34 mouse cellular contexts compared by ENCODE assay signal in the genomic region with DNA sequence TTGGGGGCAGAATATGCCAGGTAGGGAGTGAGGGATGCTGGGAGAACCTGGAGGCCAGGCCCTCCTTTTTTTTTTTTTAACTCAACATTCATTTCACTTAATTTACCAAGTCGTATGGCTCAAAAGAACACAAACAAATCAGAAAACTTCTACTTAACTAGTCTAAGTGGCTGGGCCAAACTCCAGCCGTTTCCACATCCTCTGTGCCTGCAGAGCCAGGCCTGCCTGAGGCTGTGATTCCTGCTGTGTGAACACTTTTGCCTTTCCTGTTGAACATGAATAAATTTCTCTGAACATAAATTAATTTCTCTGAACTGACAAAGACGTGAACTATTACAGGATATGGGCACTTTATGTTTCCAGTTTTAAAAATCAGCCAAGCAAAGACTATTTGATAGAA. TPM values are rescaled to one million over a fixed set of nuclear protein-coding genes. Genes with fewer than 3 reads are reported as not detected.
DNase-seq lines count a peak whose midpoint lies in the region; ATAC-seq lines count a peak whose summit lies in the region.
"Had no signal": no experiment of that assay in that cellular context is flagged by ENCODE, and none has a peak within 500 bp of the region (broad histone marks: within the 10 kb centered on the region; RNA-seq: fewer than 3 reads in every experiment).

No protein-coding gene starts in this region.

- H3K27ac ChIP-seq in midbrain, embryonic 14.5 days (replicated peaks; ENCODE audit: low read depth, low read length), result no peak overlapping the region
- H3K27ac ChIP-seq in midbrain, embryonic 15.5 days, result no peak overlapping the region
- H3K27ac ChIP-seq: embryonic facial prominence, embryonic 13.5 days; forebrain, embryonic 13.5 days; heart, embryonic 10.5 days; heart, embryonic 15.5 days; hindbrain, embryonic 12.5 days; hindbrain, postnatal 0 days; intestine, embryonic 15.5 days; midbrain, embryonic 10.5 days; neural tube, embryonic 12.5 days had no signal

- H3K9me3 ChIP-seq in midbrain, embryonic 14.5 days (ENCODE audit: control insufficient read depth, low read length), result no peaks in the 10 kb centered on the region
- no peaks in the 10 kb centered on the region for H3K9me3 ChIP-seq in midbrain, embryonic 15.5 days
- H3K9me3 ChIP-seq: embryonic facial prominence, embryonic 13.5 days; heart, embryonic 15.5 days; hindbrain, embryonic 12.5 days; intestine, embryonic 15.5 days; midbrain, embryonic 10.5 days; neural tube, embryonic 12.5 days had no signal

- ATAC-seq in midbrain, embryonic 14.5 days (ENCODE audit: low FRiP score, low TSS enrichment), result no peak
- no peak for ATAC-seq in midbrain, embryonic 15.5 days (replicated peaks)
- ATAC-seq: forebrain, embryonic 13.5 days; hindbrain, postnatal 0 days; intestine, embryonic 15.5 days; liver, postnatal 0 days had no signal

- no peak overlapping the region for H3K4me3 ChIP-seq in midbrain, embryonic 14.5 days (replicated peaks; ENCODE audit: low read depth, low read length)
- no peak overlapping the region for H3K4me3 ChIP-seq in midbrain, embryonic 15.5 days
- H3K4me3 ChIP-seq: embryonic facial prominence, embryonic 13.5 days; erythroblast, embryonic 14.5 days; forebrain, embryonic 13.5 days; heart, embryonic 10.5 days; heart, embryonic 15.5 days; hindbrain, embryonic 12.5 days; intestine, embryonic 15.5 days; midbrain, embryonic 10.5 days; myocyte; neural tube, embryonic 12.5 days had no signal

- H3K36me3 ChIP-seq in midbrain, embryonic 14.5 days (ENCODE audit: control insufficient read depth, insufficient read depth, low read length), result no peaks in the 10 kb centered on the region
- no peaks in the 10 kb centered on the region for H3K36me3 ChIP-seq in midbrain, embryonic 15.5 days (replicated peaks)
- H3K36me3 ChIP-seq: embryonic facial prominence, embryonic 13.5 days; heart, embryonic 10.5 days; heart, embryonic 15.5 days; hindbrain, embryonic 12.5 days; intestine, embryonic 15.5 days; midbrain, embryonic 10.5 days; neural tube, embryonic 12.5 days had no signal

- no peaks in the 10 kb centered on the region for H3K27me3 ChIP-seq in midbrain, embryonic 14.5 days (ENCODE audit: control insufficient read depth, insufficient read depth, low read length)
- no peaks in the 10 kb centered on the region for H3K27me3 ChIP-seq in midbrain, embryonic 15.5 days (replicated peaks)
- H3K27me3 ChIP-seq: embryonic facial prominence, embryonic 13.5 days; forebrain, embryonic 13.5 days; heart, embryonic 15.5 days; hindbrain, embryonic 12.5 days; intestine, embryonic 15.5 days; neural tube, embryonic 12.5 days had no signal

- 63% methylated on average over 3 of the region's 3 CpGs for WGBS in midbrain, embryonic 14.5 days
- WGBS in midbrain, embryonic 15.5 days, result 47% methylated on average over 3 of the region's 3 CpGs

- no peaks in the 10 kb centered on the region for H3K4me1 ChIP-seq in midbrain, embryonic 14.5 days (ENCODE audit: control insufficient read depth, insufficient read depth, low read length)
- H3K4me1 ChIP-seq in midbrain, embryonic 15.5 days, result no peaks in the 10 kb centered on the region
- H3K4me1 ChIP-seq: embryonic facial prominence, embryonic 13.5 days; forebrain, embryonic 13.5 days; heart, embryonic 15.5 days; hindbrain, embryonic 12.5 days; intestine, embryonic 15.5 days; midbrain, embryonic 10.5 days; neural tube, embryonic 12.5 days had no signal

- peak; percentile 11 for DNase-seq in kidney, adult 11 months
- DNase-seq in kidney, adult 8-10 months, result no peak
- peak; percentile 18 to 37 for DNase-seq in kidney, postnatal 4 days
- no peak for DNase-seq in kidney, adult 18-20 months
- peak; percentile 41 for DNase-seq in midbrain, embryonic 14.5 days
- no peak for DNase-seq in testis, postnatal 14 days (ENCODE audit: low spot score)
- DNase-seq: adrenal gland, postnatal 25 days; cerebellum, adult 11-12 months; cerebellum, adult 9-11 months; embryo, embryonic 11 days; gastrocnemius, postnatal 10 days; layer of hippocampus, postnatal 36 days; left cerebral cortex, postnatal 4 days; liver, postnatal 0 days; lung, postnatal 14 days; right cerebral cortex, postnatal 4 days; thymus, postnatal 4 days had no signal

- H3K4me2 ChIP-seq in midbrain, embryonic 14.5 days (ENCODE audit: low read length), result no peak overlapping the region
- H3K4me2 ChIP-seq in midbrain, embryonic 15.5 days, result no peak overlapping the region
- H3K4me2 ChIP-seq: embryonic facial prominence, embryonic 13.5 days; forebrain, embryonic 13.5 days; heart, embryonic 15.5 days; hindbrain, embryonic 12.5 days; intestine, embryonic 15.5 days; liver, embryonic 11.5 days; neural tube, embryonic 12.5 days had no signal

- H3K9ac ChIP-seq in midbrain, embryonic 14.5 days (replicated peaks; ENCODE audit: low read length), result no peak overlapping the region
- no peak overlapping the region for H3K9ac ChIP-seq in midbrain, embryonic 15.5 days
- H3K9ac ChIP-seq: embryonic facial prominence, embryonic 13.5 days; forebrain, embryonic 13.5 days; heart, embryonic 15.5 days; hindbrain, embryonic 12.5 days; intestine, embryonic 15.5 days; liver, postnatal 0 days; neural tube, embryonic 12.5 days had no signal

RNA-seq across cellular contexts. Expression of gene Gm11084, which starts 40.6 kb away (rescaled TPM):
- not detected in 2 replicates for polyA plus RNA-seq in midbrain, embryonic 14.5 days (2014; fragmentation: Nextera tagmentation; extraction: Ambion mirVana)
- polyA plus RNA-seq in midbrain, embryonic 15.5 days (2015; fragmentation: Nextera tagmentation; extraction: Ambion mirVana), result not detected in 2 replicates
- polyA plus RNA-seq: embryonic facial prominence, embryonic 13.5 days; erythroblast, embryonic 14.5 days; forebrain, embryonic 13.5 days; heart, embryonic 10.5 days; heart, embryonic 15.5 days; hindbrain, embryonic 12.5 days; hindbrain, postnatal 0 days; intestine, embryonic 15.5 days; large intestine, adult 2 months; liver, embryonic 11.5 days; liver, postnatal 0 days; midbrain, embryonic 10.5 days; midbrain, postnatal 0 days; myocyte; neural tube, embryonic 12.5 days; spleen, adult 2 months; thymus, postnatal 0 days had no signal

RNA-seq across cellular contexts. Expression of gene Sp3, which starts 46.9 kb away (rescaled TPM):
- 43.5 and 61.5 TPM in 2 replicates for polyA plus RNA-seq in midbrain, embryonic 14.5 days (2014; fragmentation: Nextera tagmentation; extraction: Ambion mirVana)
- 37.7 and 39.4 TPM in 2 replicates for polyA plus RNA-seq in midbrain, embryonic 15.5 days (2015; fragmentation: Nextera tagmentation; extraction: Ambion mirVana)

Comparison
In these comparisons a context has a peak if more than half of its experiments do, and no peak if none do; other contexts are left out.
1. DNase-seq: peak in kidney, adult 11 months (single experiment), kidney, postnatal 4 days (2 of 2) and midbrain, embryonic 14.5 days (single experiment); none in kidney, adult 8-10 months (0 of 2), kidney, adult 18-20 months (single experiment) and testis, postnatal 14 days (single experiment).